Mouse (Mus musculus): ENCODE results near the gene Lce1m. TPM values are rescaled to one million over a fixed set of nuclear protein-coding genes. Genes with fewer than 3 reads are reported as not detected.

Gene Lce1m
- polyA plus RNA-seq, 1 experiment from 2014 or later = not detected

- WGBS = 86% methylated on average over 3 of the region's 3 CpGs
- Histone ChIP-seq H3K36me3 (replicated peaks) (no peaks in the 10 kb centered on the region), H3K4me3 (no peak overlapping the region), H3K27me3 (replicated peaks; ENCODE audit: low read depth, poor library complexity, severe bottlenecking) (no peaks in the 10 kb centered on the region), H3K27ac (replicated peaks) (no peak overlapping the region), H3K4me1 (no peaks in the 10 kb centered on the region), H3K9me3 (no peaks in the 10 kb centered on the region)
- no peak for DNase-seq (ENCODE audit: low spot score)
Observed at GRCm38 (mm10) chr3:93000621-93001020, 18.2 kb downstream of the Lce1m start.

GRCm38 (mm10) chr3:92998691-92999090, 20.2 kb downstream of the Lce1m start:
- H3K4me1 ChIP-seq = no peaks in the 10 kb centered on the region
- H3K27me3 ChIP-seq (replicated peaks; ENCODE audit: low read depth, poor library complexity, severe bottlenecking) = no peaks in the 10 kb centered on the region
- no peaks in the 10 kb centered on the region for H3K36me3 ChIP-seq (replicated peaks)
- peak; percentile 75 for DNase-seq (ENCODE audit: low spot score)
- H3K4me3 ChIP-seq = no peak overlapping the region
- 6% methylated on average over 7 of the region's 7 CpGs for WGBS
- H3K9me3 ChIP-seq = no peaks in the 10 kb centered on the region
- H3K27ac ChIP-seq (replicated peaks) = no peak overlapping the region

GRCm38 (mm10) chr3:92991926-92992325, 26.9 kb downstream of the Lce1m start, which contains the start of gene Lce3f:
Lce3f (plus strand) TSS chr3:92992226.
- Histone ChIP-seq H3K36me3 (replicated peaks) (no peaks in the 10 kb centered on the region), H3K9me3 (no peaks in the 10 kb centered on the region), H3K27ac (replicated peaks) (no peak within 1 kb of the TSS), H3K4me3 (no peak within 1 kb of the TSS), H3K4me1 (no peaks in the 10 kb centered on the region), H3K27me3 (replicated peaks; ENCODE audit: low read depth, poor library complexity, severe bottlenecking) (no peaks in the 10 kb centered on the region)
- DNase-seq (ENCODE audit: low spot score) = no peak

- H3K27me3 ChIP-seq (replicated peaks; ENCODE audit: low read depth, poor library complexity, severe bottlenecking) = no peaks in the 10 kb centered on the region
- no peak overlapping the region for H3K27ac ChIP-seq (replicated peaks)
- no peaks in the 10 kb centered on the region for H3K9me3 ChIP-seq
- 84% methylated on average over 2 of the region's 2 CpGs for WGBS
- no peak overlapping the region for H3K4me3 ChIP-seq
- no peaks in the 10 kb centered on the region for H3K4me1 ChIP-seq
- DNase-seq (ENCODE audit: low spot score) = no peak
- H3K36me3 ChIP-seq (replicated peaks) = no peaks in the 10 kb centered on the region
Observed at GRCm38 (mm10) chr3:92978484-92978883, 40.4 kb downstream of the Lce1m start.

Other genes starting within 250 kb of the Lce1m start
- not detected in 2 replicates for gene Lce1i, start 240.2 kb downstream of the Lce1m start, polyA plus RNA-seq (2016; fragmentation: Nextera tagmentation; extraction: Ambion mirVana)
- gene Lce1j, start 228.5 kb downstream of the Lce1m start, polyA plus RNA-seq (2016; fragmentation: Nextera tagmentation; extraction: Ambion mirVana) = not detected in 2 replicates
- gene Lce1k, start 211.2 kb downstream of the Lce1m start, polyA plus RNA-seq (2016; fragmentation: Nextera tagmentation; extraction: Ambion mirVana) = not detected in 2 replicates
- not detected in 2 replicates for gene Kprp, start 191.8 kb downstream of the Lce1m start, polyA plus RNA-seq (2016; fragmentation: Nextera tagmentation; extraction: Ambion mirVana)
- gene Lce1l, start 167.8 kb downstream of the Lce1m start, polyA plus RNA-seq (2016; fragmentation: Nextera tagmentation; extraction: Ambion mirVana) = not detected in 2 replicates
- gene 2310050C09Rik, start 148.8 kb downstream of the Lce1m start, polyA plus RNA-seq (2016; fragmentation: Nextera tagmentation; extraction: Ambion mirVana) = not detected in 2 replicates
- gene Lce3a, start 92.8 kb downstream of the Lce1m start, polyA plus RNA-seq (2016; fragmentation: Nextera tagmentation; extraction: Ambion mirVana) = not detected in 2 replicates
- not detected in 2 replicates for gene Lce3b, start 86.1 kb downstream of the Lce1m start, polyA plus RNA-seq (2016; fragmentation: Nextera tagmentation; extraction: Ambion mirVana)
- gene Lce3c, start 74.6 kb downstream of the Lce1m start, polyA plus RNA-seq (2016; fragmentation: Nextera tagmentation; extraction: Ambion mirVana) = not detected in 2 replicates
- gene Lce3d, start 61.7 kb downstream of the Lce1m start, polyA plus RNA-seq (2016; fragmentation: Nextera tagmentation; extraction: Ambion mirVana) = not detected in 2 replicates
- not detected in 2 replicates for gene Lce3e, start 52.0 kb downstream of the Lce1m start, polyA plus RNA-seq (2016; fragmentation: Nextera tagmentation; extraction: Ambion mirVana)
- gene Lce3f, start 26.8 kb downstream of the Lce1m start, polyA plus RNA-seq (2016; fragmentation: Nextera tagmentation; extraction: Ambion mirVana) = not detected in 2 replicates
- gene Crct1, start 3.4 kb downstream of the Lce1m start, polyA plus RNA-seq (2016; fragmentation: Nextera tagmentation; extraction: Ambion mirVana) = 0.36 TPM in 1 of 2 replicates, not detected in the other
- not detected in 2 replicates for gene Gm4858, start 49.8 kb upstream of the Lce1m start, polyA plus RNA-seq (2016; fragmentation: Nextera tagmentation; extraction: Ambion mirVana)
- not detected in 2 replicates for gene Crnn, start 125.7 kb upstream of the Lce1m start, polyA plus RNA-seq (2016; fragmentation: Nextera tagmentation; extraction: Ambion mirVana)
- gene Flg2, start 178.2 kb upstream of the Lce1m start, polyA plus RNA-seq (2016; fragmentation: Nextera tagmentation; extraction: Ambion mirVana) = not detected in 2 replicates

Data from embryonic facial prominence, embryonic 10.5 days (tissue).